In genomic region chr19:27817661-27818060, GRCm38 (mm10) we compare ENCODE assay signal across 21 mouse cellular contexts.
"Had no signal": no experiment of that assay in that cellular context is flagged by ENCODE, and none has a peak within 500 bp of the region (broad histone marks: within the 10 kb centered on the region; RNA-seq: fewer than 3 reads in every experiment).

No protein-coding gene starts in this region.

- H3K4me3 ChIP-seq: layer of hippocampus, adult 2 months; left cerebral cortex, adult 2 months; liver, embryonic 13.5 days; megakaryocyte, embryonic 14.5 days; midbrain, embryonic 10.5 days; midbrain, embryonic 13.5 days; neural tube, embryonic 12.5 days; neural tube, embryonic 15.5 days had no signal

- H3K9ac ChIP-seq: liver, embryonic 13.5 days; midbrain, embryonic 13.5 days; neural tube, embryonic 12.5 days; neural tube, embryonic 15.5 days had no signal

- ATAC-seq: lung, postnatal 0 days; midbrain, embryonic 13.5 days had no signal

- H3K4me1 ChIP-seq: liver, embryonic 13.5 days; midbrain, embryonic 10.5 days; midbrain, embryonic 13.5 days; neural tube, embryonic 12.5 days; neural tube, embryonic 15.5 days had no signal

- H3K27ac ChIP-seq: kidney, postnatal 0 days; layer of hippocampus, adult 2 months; left cerebral cortex, adult 2 months; liver, embryonic 13.5 days; midbrain, embryonic 10.5 days; midbrain, embryonic 13.5 days; neural tube, embryonic 12.5 days; neural tube, embryonic 15.5 days; stomach, postnatal 0 days had no signal

- H3K9me3 ChIP-seq: liver, embryonic 13.5 days; megakaryocyte, embryonic 14.5 days; midbrain, embryonic 13.5 days; neural tube, embryonic 12.5 days; neural tube, embryonic 15.5 days had no signal

- H3K27me3 ChIP-seq: liver, embryonic 13.5 days; megakaryocyte, embryonic 14.5 days; midbrain, embryonic 13.5 days; neural tube, embryonic 12.5 days; neural tube, embryonic 15.5 days had no signal

- H3K36me3 ChIP-seq: liver, embryonic 13.5 days had no signal

- H3K4me2 ChIP-seq: liver, embryonic 13.5 days; midbrain, embryonic 13.5 days; neural tube, embryonic 12.5 days; neural tube, embryonic 15.5 days had no signal

- DNase-seq: kidney, adult 2 months; kidney, postnatal 25 days; layer of hippocampus, adult 9-11 months; layer of hippocampus, postnatal 36 days; liver, embryonic 13.5 days; lung, adult 2 months; right cerebral cortex, adult 18-20 months; right cerebral cortex, postnatal 14 days; right cerebral cortex, postnatal 4 days; thymus, adult 2 months; thymus, postnatal 25 days had no signal
